ENCODE assay signal across 13 mouse cellular contexts in the genomic region with DNA sequence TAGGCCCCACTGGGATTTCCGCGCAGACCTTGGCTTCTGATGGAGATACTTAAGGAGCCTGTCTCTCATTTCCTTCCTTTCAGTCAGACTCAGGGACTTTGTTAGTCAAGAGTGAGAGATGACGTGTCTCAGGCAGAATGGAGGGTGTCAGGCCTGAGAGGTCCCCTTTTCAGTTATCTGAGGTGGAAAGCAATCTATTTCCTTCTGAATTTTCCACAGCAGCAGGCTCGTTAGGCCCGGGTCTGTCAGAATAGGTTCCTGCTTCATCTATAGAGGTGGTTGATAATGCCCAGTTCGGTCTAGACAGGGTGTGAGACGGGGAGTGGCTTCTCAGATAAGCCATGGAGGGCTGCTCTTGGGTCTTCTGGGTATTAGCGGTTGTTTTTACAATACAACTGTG.
A peak's percentile ranks its signal among the peaks of the same experiment; 100 is the strongest.
DNase-seq lines count a peak whose midpoint lies in the region; ATAC-seq and TF ChIP-seq lines count a peak whose summit lies in the region.
"Had no signal": no experiment of that assay in that cellular context is flagged by ENCODE, and none has a peak within 500 bp of the region (broad histone marks: within the 10 kb centered on the region; RNA-seq: fewer than 3 reads in every experiment).

No protein-coding gene starts in this region.

- intact Hi-C loops in heart, postnatal 10 days (cut with DNase I): loop anchor here (5.0 kb wide), 1 partner anchor 121 kb away; no protein-coding TSS in a partner anchor

- H3K27me3 ChIP-seq in neural tube, embryonic 11.5 days (ENCODE audit: control insufficient read depth, insufficient read depth, low read length): no peaks in the 10 kb centered on the region
- H3K27me3 ChIP-seq in neural tube, embryonic 15.5 days (replicated peaks): no peaks in the 10 kb centered on the region; the same call in 1 of the 2 replicates
- H3K27me3 ChIP-seq in limb, embryonic 14.5 days (ENCODE audit: control insufficient read depth, insufficient read depth, low read length): no peaks in the 10 kb centered on the region
- H3K27me3 ChIP-seq: hindbrain, embryonic 12.5 days had no signal

- no peak for TF ChIP-seq POLR2A in limb, embryonic 14.5 days (IDR thresholded peaks at IDR 0.05; ENCODE audit: borderline replicate concordance, extremely low read depth, insufficient read depth, insufficient read length)

- no peak overlapping the region for H3K9ac ChIP-seq in neural tube, embryonic 11.5 days (ENCODE audit: low read length)
- no peak overlapping the region for H3K9ac ChIP-seq in neural tube, embryonic 15.5 days (replicated peaks)
- H3K9ac ChIP-seq in limb, embryonic 14.5 days (ENCODE audit: low read depth, low read length, severe bottlenecking): no peak overlapping the region
- H3K9ac ChIP-seq: hindbrain, embryonic 12.5 days had no signal

- DNase-seq in heart, adult 11 months: peak; percentile 70
- no peak for DNase-seq in heart, postnatal 10 days
- DNase-seq in neural tube, embryonic 11.5 days (ENCODE audit: low spot score): no peak
- DNase-seq in limb, embryonic 14.5 days (ENCODE audit: low spot score): no peak
- no peak for DNase-seq in lung, adult 18-20 months
- no peak for DNase-seq in adrenal gland, adult 2 months
- no peak for DNase-seq in right cerebral cortex, postnatal 10 days (ENCODE audit: low spot score in 2 of 2)
- DNase-seq: cerebellum, adult 18-20 months; gastrocnemius, postnatal 25 days; thymus, postnatal 25 days had no signal

- H3K4me3 ChIP-seq in neural tube, embryonic 11.5 days (ENCODE audit: low read depth, low read length): no peak overlapping the region
- H3K4me3 ChIP-seq in neural tube, embryonic 15.5 days (replicated peaks): no peak overlapping the region
- no peak overlapping the region for H3K4me3 ChIP-seq in limb, embryonic 14.5 days (replicated peaks; ENCODE audit: low read length)
- H3K4me3 ChIP-seq: hindbrain, embryonic 12.5 days had no signal

- WGBS in neural tube, embryonic 11.5 days: 35% methylated on average over 8 of the region's 8 CpGs
- WGBS in neural tube, embryonic 15.5 days: 44% methylated on average over 8 of the region's 8 CpGs
- 42% methylated on average over 8 of the region's 8 CpGs for WGBS in limb, embryonic 14.5 days

- H3K27ac ChIP-seq in neural tube, embryonic 11.5 days (ENCODE audit: low read depth, low read length): no peak overlapping the region
- no peak overlapping the region for H3K27ac ChIP-seq in neural tube, embryonic 15.5 days (replicated peaks)
- peak overlapping the region; percentile 20; the same call in 1 of the 2 replicates for H3K27ac ChIP-seq in limb, embryonic 14.5 days (replicated peaks; ENCODE audit: low read depth, low read length)
- H3K27ac ChIP-seq: hindbrain, embryonic 12.5 days; macrophage had no signal

- no peak overlapping the region for H3K4me2 ChIP-seq in neural tube, embryonic 11.5 days (ENCODE audit: low read depth)
- no peak overlapping the region for H3K4me2 ChIP-seq in neural tube, embryonic 15.5 days
- no peak overlapping the region for H3K4me2 ChIP-seq in limb, embryonic 14.5 days (replicated peaks; ENCODE audit: low read depth, low read length, severe bottlenecking)
- H3K4me2 ChIP-seq: hindbrain, embryonic 12.5 days had no signal

- H3K9me3 ChIP-seq in neural tube, embryonic 11.5 days (ENCODE audit: control insufficient read depth, low read length): no peaks in the 10 kb centered on the region
- H3K9me3 ChIP-seq in neural tube, embryonic 15.5 days (replicated peaks): no peaks in the 10 kb centered on the region
- no peaks in the 10 kb centered on the region for H3K9me3 ChIP-seq in limb, embryonic 14.5 days (ENCODE audit: control insufficient read depth, low read length)

- H3K4me1 ChIP-seq in neural tube, embryonic 11.5 days (ENCODE audit: control insufficient read depth, insufficient read depth, low read length): peaks cover 15% of the 10 kb centered on the region
- H3K4me1 ChIP-seq in neural tube, embryonic 15.5 days: peaks cover 20% of the 10 kb centered on the region
- peaks cover 24% of the 10 kb centered on the region for H3K4me1 ChIP-seq in limb, embryonic 14.5 days (ENCODE audit: control insufficient read depth, insufficient read depth, low read length)

- peak; percentile 32; the same call in 1 of the 2 replicates for ATAC-seq in neural tube, embryonic 11.5 days (ENCODE audit: insufficient read depth, low FRiP score, low TSS enrichment)
- no peak for ATAC-seq in neural tube, embryonic 15.5 days (ENCODE audit: low FRiP score)
- no peak for ATAC-seq in limb, embryonic 14.5 days (ENCODE audit: low FRiP score, low read depth)

- H3K36me3 ChIP-seq in neural tube, embryonic 11.5 days (ENCODE audit: control insufficient read depth, insufficient read depth, low read length): no peaks in the 10 kb centered on the region
- H3K36me3 ChIP-seq in neural tube, embryonic 15.5 days: no peaks in the 10 kb centered on the region
- H3K36me3 ChIP-seq in limb, embryonic 14.5 days (ENCODE audit: control insufficient read depth, insufficient read depth, low read length): no peaks in the 10 kb centered on the region
- H3K36me3 ChIP-seq: hindbrain, embryonic 12.5 days had no signal
